Mouse (Mus musculus) sigmoid colon, adult 10 weeks (tissue): ENCODE measurements around the gene Tbc1d4. TPM values are rescaled to one million over a fixed set of nuclear protein-coding genes. Genes with fewer than 3 reads are reported as not detected.

Experiments
- polyA plus RNA-seq: library from polyadenylated mRNA; stranded (reverse); fragments of 350-450 nt; fragmentation: Illumina TruSeq; extraction: RNeasy Lipid Tissue Mini Kit (QIAGEN cat#74804); gene quantifications from one replicate; pipeline ENCODE4 v1.2.3, GENCODE M21; 2014; ENCODE audit warnings: low read depth, low replicate concordance

Tbc1d4 gene
- 28.3 TPM for polyA plus RNA-seq

DNA sequence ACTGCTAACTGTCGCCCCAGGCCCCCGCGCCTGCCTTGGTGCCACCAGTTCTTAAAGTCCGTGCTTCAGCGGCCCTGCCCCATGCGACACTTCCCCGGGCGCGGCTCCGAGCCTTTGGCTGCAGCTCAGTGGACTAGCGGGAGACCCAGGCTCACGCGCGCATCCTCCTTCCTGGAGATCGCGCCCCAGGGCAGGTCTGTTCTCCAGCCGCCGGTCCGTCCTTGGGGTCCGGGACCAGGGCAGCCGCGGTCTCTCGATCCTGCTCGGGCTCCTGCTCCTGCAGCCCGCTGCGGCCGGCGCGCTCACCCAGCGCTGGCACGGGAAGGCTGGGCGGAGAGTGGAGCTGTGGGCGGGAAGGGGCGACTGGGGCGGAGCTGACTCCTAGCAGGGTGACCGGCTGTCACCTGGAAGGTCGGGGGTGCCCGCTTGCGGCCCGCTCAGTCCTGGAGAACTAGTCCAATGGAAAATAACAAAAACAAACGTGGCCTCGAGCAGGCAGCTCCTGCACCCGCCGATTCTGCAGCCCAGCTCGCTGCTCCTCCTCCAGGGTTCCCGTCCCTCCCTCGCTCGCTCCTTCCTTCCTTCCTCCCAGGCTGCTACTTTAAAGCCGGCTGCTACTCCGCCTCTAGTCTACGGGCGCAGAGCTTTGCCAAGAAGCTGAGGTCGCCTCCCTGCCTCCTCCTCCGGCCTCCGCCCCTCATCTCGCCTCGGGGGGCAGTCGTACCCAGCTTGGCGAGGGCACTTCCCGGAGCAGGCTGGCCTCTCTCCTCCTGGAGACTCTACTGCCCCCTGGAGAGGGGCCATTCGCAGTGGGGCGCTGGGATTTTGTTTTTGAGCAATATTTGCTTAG is at the start of gene Tbc1d4:
TSS of gene Tbc1d4 (minus strand) at position 673 of the 850 bp plus-strand sequence.

DNA sequence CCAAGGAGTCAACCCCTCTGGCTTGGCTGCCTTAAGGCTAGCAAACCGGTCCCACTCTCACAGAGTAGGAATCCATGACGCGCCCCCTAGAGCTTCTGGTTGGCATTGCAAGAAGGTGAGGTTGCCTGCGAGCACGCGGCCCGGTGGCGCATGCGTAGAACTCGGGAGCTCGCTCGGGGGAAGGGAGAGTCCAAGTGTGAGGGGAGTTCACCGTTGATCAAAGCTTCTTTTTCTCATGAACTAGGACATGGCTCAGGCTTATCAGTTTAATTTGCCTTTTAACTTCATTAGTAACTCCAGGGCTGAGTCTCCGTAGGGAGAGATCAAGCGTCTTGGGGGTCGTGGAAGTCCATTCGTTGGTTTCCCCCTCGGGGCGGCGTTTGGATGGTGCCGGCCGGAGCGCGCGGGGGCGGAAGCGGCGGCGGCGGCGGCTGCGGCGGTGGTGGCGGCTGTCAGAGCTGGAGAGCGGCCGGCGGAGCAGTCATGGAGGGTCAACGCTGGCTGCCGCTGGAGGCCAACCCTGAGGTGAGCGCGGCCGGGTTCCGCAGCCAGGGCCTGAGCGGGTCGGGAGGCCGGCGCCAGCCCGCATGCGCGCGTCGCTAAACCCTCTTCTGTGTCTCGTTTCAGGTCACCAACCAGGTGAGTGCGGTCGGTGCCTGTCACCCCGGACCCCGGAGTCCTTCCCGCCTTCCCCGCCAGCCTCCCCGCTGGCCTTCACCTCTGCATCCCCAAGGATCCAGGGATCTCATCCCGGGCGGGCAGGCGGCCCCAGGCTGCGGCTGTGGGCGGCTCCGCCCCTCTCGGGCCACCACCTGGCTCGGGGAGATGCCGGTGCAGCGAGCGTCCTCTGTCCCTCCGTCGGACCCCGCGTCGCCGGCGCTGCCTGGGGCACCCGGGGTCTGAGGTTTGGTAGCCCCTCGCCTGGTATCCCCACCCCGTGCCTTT is 44.9 kb upstream of the Tbc1d4 start, which contains the start of gene Uchl3:
TSS of gene Uchl3 (plus strand) at position 387 of the 945 bp plus-strand sequence.

DNA sequence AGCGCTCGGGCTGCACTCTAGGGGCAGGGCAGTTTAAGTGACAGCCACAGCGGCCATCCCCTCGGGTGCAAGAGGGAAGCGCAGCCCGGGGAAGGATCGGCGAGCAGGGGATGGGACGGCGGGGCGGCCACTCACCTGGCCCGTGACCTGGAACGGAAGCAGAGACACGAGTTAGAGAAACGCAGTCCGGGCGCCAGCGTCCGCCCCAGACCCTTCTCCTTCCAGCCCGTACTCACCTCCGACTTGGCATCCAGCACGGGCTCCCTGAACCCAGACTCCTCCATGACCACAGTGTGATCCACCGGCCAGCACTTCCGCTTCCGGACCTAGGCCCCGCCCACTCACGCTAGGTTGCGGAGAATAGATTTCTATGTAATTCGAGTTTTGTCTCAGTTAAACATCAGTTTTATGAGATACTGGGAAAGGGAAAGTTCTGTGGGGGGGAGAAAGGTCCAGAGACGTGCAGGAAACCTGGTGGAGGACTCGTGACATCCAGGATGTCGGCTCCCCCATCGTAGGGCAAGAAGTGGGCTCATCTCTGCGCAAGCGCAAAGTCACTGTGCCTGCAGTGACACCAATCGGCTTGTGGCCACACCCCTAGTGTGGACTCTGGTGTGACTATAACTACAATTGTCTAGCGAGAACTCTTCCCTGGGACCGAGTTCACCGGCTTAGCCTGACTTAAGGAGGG is 31.3 kb upstream of the Tbc1d4 start, which contains the start of gene Commd6:
TSS of gene Commd6 (minus strand) at position 534 of the 691 bp plus-strand sequence.

Other genes with a start within 250 kb of the Tbc1d4 start
- 95.7 TPM for gene Commd6, start 31.5 kb upstream of the Tbc1d4 start, polyA plus RNA-seq
- gene Uchl3, start 44.8 kb upstream of the Tbc1d4 start, polyA plus RNA-seq = 130 TPM
- gene Gm9922, start 120.6 kb upstream of the Tbc1d4 start, polyA plus RNA-seq = not detected
- gene Lmo7, start 120.8 kb upstream of the Tbc1d4 start, polyA plus RNA-seq = 468 TPM